Mouse (Mus musculus) hindbrain, embryonic 12.5 days (tissue): ENCODE measurements at regions not wholly inside any gene's neighbourhood (a gene's known extent, or its start where the extent isn't known, plus 50 kb on each side); places are given as distances from the start of the nearest gene placed in this dataset.

Experiments used
- ATAC-seq: fragments of 200-750 bp; cut with Nextera tagmentation; 2 replicates; pipeline ENCODE4 v1.8.0; 2017; ENCODE audit warnings: moderate TSS enrichment; ENCODE audit not compliant: low FRiP score
- H3K27ac ChIP-seq: fragments of 300-500 bp; sonication (generic); 2 replicates; pipeline ENCODE4 v1.5.1; 2016; ENCODE audit warnings: mild to moderate bottlenecking
- H3K27me3 ChIP-seq: fragments of 300-500 bp; sonication (generic); 2 replicates; pipeline ENCODE4 v1.6.1; 2016; ENCODE audit warnings: mild to moderate bottlenecking
- H3K36me3 ChIP-seq: fragments of 300-500 bp; sonication (generic); 2 replicates; pipeline ENCODE4 v1.6.1; 2016; ENCODE audit warnings: mild to moderate bottlenecking
- H3K4me1 ChIP-seq: fragments of 300-500 bp; sonication (generic); 2 replicates; pipeline ENCODE4 v1.6.1; 2016
- H3K4me2 ChIP-seq: fragments of 300-500 bp; sonication (generic); replicated peaks from 2 replicates; pipeline ENCODE4 v1.6.1; 2016; ENCODE audit warnings: mild to moderate bottlenecking
- H3K4me3 ChIP-seq: fragments of 300-500 bp; sonication (generic); 2 replicates; pipeline ENCODE4 v1.5.1; 2016; ENCODE audit warnings: mild to moderate bottlenecking
- H3K9ac ChIP-seq: fragments of 300-500 bp; sonication (generic); 2 replicates; pipeline ENCODE4 v1.6.1; 2016; ENCODE audit warnings: mild to moderate bottlenecking, moderate library complexity
- H3K9me3 ChIP-seq: fragments of 300-500 bp; sonication (generic); replicated peaks from 2 replicates; pipeline ENCODE4 v1.6.1; 2016; ENCODE audit warnings: mild to moderate bottlenecking
- WGBS: fragments of 180-500 bp; shearing (Covaris S2); methylation state at CpG from one replicate; pipeline ENCODE4 v1.1.7; 2016; 5-methylcytosine and 5-hydroxymethylcytosine counted together

GRCm38 (mm10) chr10:110676503-110676902, 68.7 kb upstream of the E2f7 start:
- no peak overlapping the region for H3K4me3 ChIP-seq
- no peaks in the 10 kb centered on the region for H3K36me3 ChIP-seq
- no peaks in the 10 kb centered on the region for H3K27me3 ChIP-seq
- H3K9me3 ChIP-seq: no peaks in the 10 kb centered on the region
- H3K4me1 ChIP-seq: no peaks in the 10 kb centered on the region
- no peak overlapping the region for H3K27ac ChIP-seq
- no peak overlapping the region for H3K9ac ChIP-seq
- no peak overlapping the region for H3K4me2 ChIP-seq
- WGBS: 61% methylated on average over 4 of the region's 4 CpGs
- no peak for ATAC-seq
